Mouse (Mus musculus) G1E (cell line): ENCODE data around the gene Slco1a5.

Experiments used
- CTCF ChIP-seq: IDR thresholded peaks from 2 replicates; pipeline ENCODE4 v1.5.1; 2012; ENCODE audit warnings: low read depth, low read length, inconsistent platforms, mixed read lengths
- GATA1 ChIP-seq: IDR thresholded peaks from 2 replicates; pipeline ENCODE4 v1.6.1; 2012; ENCODE audit warnings: borderline replicate concordance, low read length, inconsistent platforms, mixed read lengths
- POLR2AphosphoS5 ChIP-seq: IDR thresholded peaks from 2 replicates; pipeline ENCODE4 v1.6.1; 2012; ENCODE audit warnings: low read depth, low read length, inconsistent platforms; ENCODE audit not compliant: insufficient replicate concordance
- TAL1 ChIP-seq: conservative IDR thresholded peaks from 2 replicates; pipeline ENCODE4 v1.6.1; 2012; ENCODE audit warnings: low read depth, low read length, inconsistent platforms, mixed read lengths

DNA sequence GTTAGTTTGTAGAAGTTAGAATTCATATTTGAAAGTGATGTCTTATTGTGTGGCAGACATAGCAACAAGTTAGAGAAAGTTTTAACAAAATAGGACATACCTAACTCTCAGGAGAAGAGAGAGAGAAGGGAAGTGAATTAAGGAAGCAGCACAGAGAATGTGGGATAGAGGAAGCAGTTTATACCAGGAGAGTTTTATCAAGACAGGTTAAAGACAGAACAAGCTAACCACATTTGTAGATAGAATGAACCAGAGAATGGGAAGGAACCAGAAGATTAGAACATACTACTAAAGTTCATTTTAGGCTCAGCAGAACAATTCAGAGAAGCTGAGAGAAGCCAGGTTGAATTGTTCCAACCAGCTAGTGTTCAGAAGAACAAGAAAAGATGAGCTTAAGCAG is 122.3 kb downstream of the Slco1a5 start:
- no peak for TF ChIP-seq CTCF
- no peak for TF ChIP-seq GATA1
- TF ChIP-seq TAL1 = no peak
- TF ChIP-seq POLR2AphosphoS5 = no peak
